Mouse (Mus musculus) kidney, adult 18-20 months (tissue): ENCODE data around the gene Olfr826.
A peak's percentile ranks its signal among the peaks of the same experiment; 100 is the strongest.
"Not testable (repeated sequence)": the region's sequence is repeated elsewhere in the genome, so short reads cannot be mapped to it uniquely, and the experiment has no call there.

Experiments used
- DNase-seq: peaks from one replicate; pipeline ENCODE4 v3.0.0; 2021

Olfr826 gene

DNA sequence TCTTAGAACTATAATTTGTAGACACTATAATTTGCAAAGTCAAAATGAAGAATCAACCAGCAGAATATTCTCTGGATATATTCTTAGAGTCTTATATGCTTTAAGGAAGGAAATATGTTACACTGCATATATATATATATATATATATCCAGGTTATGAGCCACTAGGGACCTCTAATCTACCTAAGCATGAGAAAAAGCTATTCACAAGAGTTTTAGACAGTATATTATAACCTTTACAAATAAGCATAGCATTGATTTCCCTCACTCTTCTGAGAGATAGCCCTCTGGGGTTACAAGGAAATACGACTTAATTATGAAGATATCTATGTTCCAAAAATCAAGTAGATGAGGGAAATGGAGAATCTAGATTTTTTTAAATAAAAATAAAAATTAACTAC is at the start of gene Olfr826:
Gene Olfr826, minus strand, starts transcription at position 101 of the 400 bp plus-strand sequence.
- DNase-seq, result no peak

DNA sequence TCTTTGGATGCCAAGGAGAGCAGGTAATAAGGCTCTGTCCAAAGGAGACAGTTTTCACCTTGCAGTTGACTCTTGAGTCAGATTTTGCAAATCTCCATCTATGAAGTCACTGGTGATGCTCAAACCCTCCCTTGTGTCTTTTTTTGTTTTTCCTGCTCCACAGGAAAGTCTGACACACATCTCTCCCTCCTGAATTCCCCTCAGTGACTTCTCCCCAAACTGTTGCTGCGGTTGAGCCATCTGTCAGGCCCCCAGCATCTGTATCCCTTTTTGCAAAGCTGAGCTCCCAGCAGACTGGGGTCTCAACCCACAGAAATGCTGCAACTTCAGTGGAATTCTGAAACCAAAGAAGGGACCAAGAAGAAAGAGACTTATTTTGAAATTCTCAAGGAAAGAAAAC is 48.1 kb upstream of the Olfr826 start:
- no peak for DNase-seq

DNA sequence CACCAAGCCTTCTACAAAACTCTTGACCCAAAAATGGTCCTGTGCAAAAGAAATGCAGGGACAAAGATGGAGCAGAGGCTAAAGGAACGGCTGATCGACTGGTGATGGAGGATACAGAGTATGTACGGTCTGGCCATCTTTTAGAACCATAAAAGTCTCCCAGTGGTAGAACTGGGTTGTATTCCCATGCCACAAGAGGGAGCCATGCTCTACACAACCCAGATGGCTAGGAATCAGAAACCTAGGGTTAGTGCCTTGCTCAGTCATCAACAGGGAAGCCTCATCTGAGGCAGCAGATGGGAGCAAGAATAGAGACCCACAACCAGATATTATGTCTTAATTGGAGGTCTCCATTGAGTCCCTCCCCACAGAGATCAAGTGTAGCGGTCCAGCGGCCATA is 45.6 kb upstream of the Olfr826 start:
- no peak for DNase-seq

DNA sequence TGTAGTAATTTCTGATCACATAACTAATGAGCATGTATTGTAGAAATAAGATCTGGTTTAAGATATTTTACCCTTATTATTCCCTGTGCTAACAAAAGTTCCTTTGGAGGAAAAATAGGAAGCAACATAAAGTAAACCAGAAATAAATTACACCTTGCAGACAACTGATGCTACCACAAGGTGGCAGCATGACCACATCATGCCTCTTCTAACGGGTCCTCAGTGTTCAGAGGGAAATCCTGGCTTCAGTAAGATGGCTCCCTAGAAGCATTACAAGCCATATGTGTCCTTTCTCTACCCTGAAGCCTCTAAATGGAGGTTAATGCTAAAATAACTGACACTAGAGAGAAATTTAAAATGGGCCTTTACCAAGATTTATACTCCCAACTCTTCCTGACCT is 44.3 kb upstream of the Olfr826 start:
- peak; percentile 8 for DNase-seq

DNA sequence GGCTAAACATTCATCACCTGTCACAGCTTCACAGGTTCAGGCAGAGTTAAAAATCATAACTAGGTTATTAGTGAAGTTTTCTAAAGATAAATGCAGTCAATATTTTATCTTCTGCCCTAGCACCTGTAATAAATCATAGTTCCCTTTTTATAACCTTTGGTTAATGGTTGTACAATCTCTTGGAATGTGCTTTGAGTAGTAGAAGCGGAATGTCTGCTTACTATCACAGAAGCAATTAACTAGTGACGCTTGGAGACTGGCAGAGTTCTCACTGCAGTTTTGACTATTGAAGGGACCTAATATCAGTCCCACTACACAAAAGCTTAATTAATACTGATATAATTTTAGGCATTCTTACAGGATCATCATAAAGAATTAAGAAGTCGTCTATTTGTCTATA is 41.0 kb upstream of the Olfr826 start:
- no peak for DNase-seq

DNA sequence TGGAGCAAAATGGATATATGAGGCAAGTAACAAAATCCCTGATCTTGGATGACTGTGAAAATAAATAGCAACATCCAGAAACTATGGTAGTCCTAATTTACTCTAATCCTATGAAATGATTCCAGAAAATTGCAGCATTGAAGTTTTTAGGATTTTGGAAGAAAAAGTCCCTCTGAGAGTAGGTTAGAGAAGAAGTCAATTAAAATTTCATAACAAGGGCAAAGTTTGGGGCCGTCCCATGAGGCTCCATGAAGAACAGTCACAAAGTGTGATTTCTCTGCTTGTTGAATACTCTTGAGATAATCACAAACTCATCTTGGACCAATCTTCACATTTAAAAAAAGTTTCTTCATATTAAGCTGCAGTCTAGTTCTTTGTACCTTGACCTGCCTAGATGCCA is 30.3 kb upstream of the Olfr826 start, which contains the start of gene Olfr827:
Gene Olfr827, minus strand, starts transcription at position 101 of the 400 bp plus-strand sequence.
- DNase-seq, result no peak

DNA sequence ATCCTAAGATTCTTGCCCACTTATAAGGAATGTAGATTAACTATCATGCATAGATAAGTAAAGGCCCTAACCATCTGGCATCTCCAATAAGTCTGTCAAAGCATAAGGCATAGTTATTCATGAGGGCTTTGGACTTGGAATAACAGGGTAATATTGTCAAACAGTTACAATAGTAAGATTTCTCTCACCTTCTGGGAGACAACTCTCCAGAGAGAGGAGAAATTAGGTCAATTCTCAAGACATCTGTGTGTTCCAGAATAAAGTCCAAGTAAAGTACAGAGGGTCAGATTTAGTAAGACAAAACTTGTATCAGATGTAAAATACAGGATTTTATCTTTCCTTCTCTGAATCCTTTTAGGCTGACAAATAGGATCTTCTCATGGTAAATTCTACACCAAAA is 17.3 kb downstream of the Olfr826 start, which contains the start of gene Olfr825:
Gene Olfr825, minus strand, starts transcription at position 101 of the 400 bp plus-strand sequence.
- no peak for DNase-seq

DNA sequence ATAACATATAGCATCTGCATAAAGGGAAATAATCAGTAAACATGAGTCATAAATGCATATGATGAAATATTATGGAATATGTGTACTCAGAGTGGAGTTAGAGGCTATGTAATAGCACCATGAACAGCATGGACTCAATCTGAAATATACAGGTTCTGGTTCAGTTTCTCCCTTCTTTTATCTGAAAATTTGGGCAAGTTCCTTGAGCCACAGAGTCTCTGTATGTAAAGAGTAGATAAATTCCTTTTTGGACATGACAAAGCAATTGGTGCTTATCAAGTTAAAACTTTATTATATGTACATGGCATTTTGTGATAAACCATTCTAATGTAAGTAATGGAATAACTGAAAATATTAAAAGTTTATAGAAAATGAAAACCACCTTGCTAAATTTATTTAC is 18.8 kb downstream of the Olfr826 start:
- no peak for DNase-seq

DNA sequence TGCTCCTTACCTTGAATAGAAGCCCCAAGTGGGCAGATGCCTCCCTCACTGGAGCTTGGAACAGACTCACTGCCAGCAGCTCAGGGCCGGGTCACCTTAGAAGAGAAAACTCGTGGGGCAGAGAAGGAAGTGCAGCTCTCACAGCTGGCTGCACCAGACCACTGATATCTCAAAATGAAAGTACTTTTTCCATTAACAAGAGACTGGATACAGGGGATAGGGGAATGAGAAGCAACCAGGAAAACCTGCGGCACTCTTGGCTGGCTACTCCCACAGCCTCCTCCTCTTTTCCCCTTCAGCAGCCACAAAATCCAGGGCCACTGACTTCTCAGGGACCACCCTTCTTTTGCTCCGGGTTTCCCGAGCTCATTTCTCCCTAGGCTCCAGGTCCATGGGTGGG is 39.9 kb downstream of the Olfr826 start:
- no peak for DNase-seq

DNA sequence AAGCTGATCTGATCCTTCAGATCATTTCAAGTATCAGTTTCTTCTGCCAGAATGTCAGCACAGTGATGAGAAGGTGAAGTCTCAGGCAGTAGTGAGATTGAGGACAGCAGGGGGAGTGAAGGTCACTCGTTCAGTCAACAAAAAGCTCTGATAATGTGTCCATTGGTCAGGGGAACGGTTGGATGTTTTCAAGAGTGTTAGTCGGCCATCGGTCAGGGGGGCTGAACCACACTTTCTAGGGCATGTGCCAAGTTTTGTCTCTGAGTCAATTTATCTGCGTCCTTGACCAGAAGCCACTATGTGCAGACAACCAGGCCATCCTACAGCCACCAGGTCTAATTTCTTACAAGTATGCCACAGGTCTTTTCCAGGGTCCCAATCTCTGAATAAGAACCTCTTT is 41.5 kb downstream of the Olfr826 start:
- not testable (repeated sequence) for DNase-seq

DNA sequence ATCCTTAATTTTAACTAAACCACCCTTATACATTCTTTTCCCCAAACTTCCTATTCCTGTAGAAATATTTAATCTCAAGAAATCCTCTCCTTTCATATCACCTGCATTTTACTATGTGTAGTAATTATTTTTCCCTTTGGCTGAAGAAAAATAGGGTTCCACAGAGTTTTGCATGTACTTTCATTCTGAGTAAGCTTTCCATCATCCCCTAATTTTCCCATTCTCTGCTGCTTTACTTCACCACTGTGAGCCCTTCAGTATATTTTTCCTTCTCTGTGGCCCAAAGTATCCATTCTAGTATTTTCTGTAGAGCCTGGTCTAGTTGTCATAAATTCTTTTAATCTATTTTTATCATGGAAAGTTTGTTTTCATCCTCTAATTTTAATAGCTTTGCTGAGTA is 49.2 kb downstream of the Olfr826 start:
- DNase-seq, result no peak

DNA sequence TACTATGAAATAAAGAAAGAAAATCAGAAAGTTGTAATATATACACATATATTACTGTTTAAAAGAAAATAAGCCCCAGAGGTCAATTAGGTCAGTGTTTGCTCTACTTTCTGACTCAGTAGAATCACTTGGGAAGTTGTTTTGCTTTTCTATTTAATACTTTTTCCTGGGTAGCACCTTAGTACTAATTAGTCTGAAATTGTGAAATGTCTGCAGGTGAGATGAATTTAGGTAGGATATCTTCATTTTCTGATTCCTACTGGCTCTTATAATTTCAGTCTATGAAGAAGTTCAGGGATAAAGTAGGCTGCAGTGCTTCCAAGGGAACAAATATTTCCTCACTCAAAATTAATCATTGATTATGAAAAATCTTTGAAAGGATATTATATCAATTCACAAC is 54.1 kb downstream of the Olfr826 start, which contains the start of gene Olfr824:
Gene Olfr824, minus strand, starts transcription at position 101 of the 400 bp plus-strand sequence.
- not testable (repeated sequence) for DNase-seq
